Mouse (Mus musculus) MEL (cell line): ENCODE measurements around the gene Zfand3.

ENCODE experiments used
- CTCF ChIP-seq, 3 experiments: IDR thresholded peaks in 2 of 3; conservative IDR thresholded peaks in 1 of 3; 2 replicates each; pipeline ENCODE4 v1.5.1; 2011 to 2012; ENCODE audit warnings: low read length in 3 of 3, low read depth in 2 of 3, mild to moderate bottlenecking in 2 of 3, improper control_type of control experiment in 1 of 3, inconsistent platforms in 1 of 3, mixed read lengths in 1 of 3, moderate library complexity in 1 of 3; ENCODE audit not compliant: control insufficient read depth in 1 of 3, insufficient read depth in 1 of 3, poor library complexity in 1 of 3, severe bottlenecking in 1 of 3
- ELF1 ChIP-seq: IDR thresholded peaks from 2 replicates; pipeline ENCODE4 v1.6.1; 2014; ENCODE audit warnings: low read depth, mild to moderate bottlenecking, inconsistent platforms, low read length, improper control_type of control experiment, moderate library complexity
- EP300 ChIP-seq, 2 experiments: IDR thresholded peaks; 2 replicates each; pipeline ENCODE4 v1.6.1; 2011; ENCODE audit warnings: improper control_type of control experiment in 2 of 2, low read length in 2 of 2, low read depth in 1 of 2, mild to moderate bottlenecking in 1 of 2
- GATA1 ChIP-seq: IDR thresholded peaks from 2 replicates; pipeline ENCODE4 v1.6.1; 2011; ENCODE audit warnings: low read depth, low read length, improper control_type of control experiment
- MXI1 ChIP-seq: IDR thresholded peaks from 2 replicates; pipeline ENCODE4 v1.6.1; 2011; ENCODE audit warnings: mild to moderate bottlenecking, low read depth, low read length, improper control_type of control experiment
- MYC ChIP-seq: IDR thresholded peaks from 2 replicates; pipeline ENCODE4 v1.6.1; 2011; ENCODE audit warnings: low read depth, mild to moderate bottlenecking, low read length, improper control_type of control experiment, moderate library complexity
- POLR2A ChIP-seq, 2 experiments: IDR thresholded peaks; 2 replicates each; pipeline ENCODE4 v1.6.1; 2011 to 2012; ENCODE audit warnings: low read length in 2 of 2, mild to moderate bottlenecking in 2 of 2, control low read depth in 1 of 2, improper control_type of control experiment in 1 of 2, low read depth in 1 of 2, moderate library complexity in 1 of 2; ENCODE audit not compliant: control insufficient read depth in 1 of 2, insufficient read depth in 1 of 2, poor library complexity in 1 of 2
- POLR2AphosphoS2 ChIP-seq: IDR thresholded peaks from 2 replicates; pipeline ENCODE4 v1.6.1; 2011; ENCODE audit warnings: low read length, improper control_type of control experiment
- UBTF ChIP-seq: IDR thresholded peaks from 2 replicates; pipeline ENCODE4 v1.6.1; 2012; ENCODE audit warnings: low read depth, mild to moderate bottlenecking, inconsistent platforms, low read length, improper control_type of control experiment, moderate library complexity, borderline replicate concordance; ENCODE audit not compliant: insufficient read depth

- TF ChIP-seq ELF1: no peak
- no peak for TF ChIP-seq POLR2A (IDR thresholded peaks at IDR 0.05; ENCODE audit: control insufficient read depth in 1 of 2, insufficient read depth in 1 of 2, low read depth in 1 of 2, low read length in 2 of 2, poor library complexity in 1 of 2)
- TF ChIP-seq GATA1: no peak
- no peak for TF ChIP-seq EP300 (IDR thresholded peaks at IDR 0.05; ENCODE audit: low read depth in 1 of 2, low read length in 2 of 2)
- TF ChIP-seq MYC: no peak
- no peak for TF ChIP-seq CTCF (IDR thresholded peaks at IDR 0.05 in 2 of 3, conservative IDR thresholded peaks at IDR 0.05 in 1 of 3; ENCODE audit: control insufficient read depth in 1 of 3, insufficient read depth in 1 of 3, low read depth in 2 of 3, low read length in 3 of 3, poor library complexity in 1 of 3, severe bottlenecking in 1 of 3)
- no peak for TF ChIP-seq POLR2AphosphoS2
- TF ChIP-seq UBTF: no peak
- TF ChIP-seq MXI1: no peak
Measured at GRCm38 (mm10) chr17:30075896-30076295, 71.4 kb downstream of the Zfand3 start.
